Comparison of ENCODE assay signal across 8 mouse cellular contexts in genomic region chr8:109705320-109706075, GRCm38 (mm10). TPM values are rescaled to one million over a fixed set of nuclear protein-coding genes. Genes with fewer than 3 reads are reported as not detected.
DNase-seq lines count a peak whose midpoint lies in the region; ATAC-seq lines count a peak whose summit lies in the region.

Gene Zfp821 (plus strand): TSS chr8:109705546.

- peaks cover 11% of the 10 kb centered on the region for H3K4me1 ChIP-seq in embryonic facial prominence, embryonic 14.5 days (ENCODE audit: control insufficient read depth, insufficient read depth, low read length)
- H3K4me1 ChIP-seq in kidney, embryonic 14.5 days (ENCODE audit: control insufficient read depth, insufficient read depth, low read length): peaks cover 16% of the 10 kb centered on the region
- H3K4me1 ChIP-seq in limb, embryonic 15.5 days: peaks cover 20% of the 10 kb centered on the region

- peak within 1 kb of the TSS; percentile 97 for H3K27ac ChIP-seq in embryonic facial prominence, embryonic 14.5 days (replicated peaks; ENCODE audit: low read depth, low read length)
- H3K27ac ChIP-seq in kidney, embryonic 14.5 days (ENCODE audit: low read depth, low read length): peak within 1 kb of the TSS; percentile 94
- peak within 1 kb of the TSS; percentile 96 for H3K27ac ChIP-seq in limb, embryonic 15.5 days

- peak within 1 kb of the TSS; percentile 95 for H3K4me3 ChIP-seq in embryonic facial prominence, embryonic 14.5 days (ENCODE audit: low read depth, low read length)
- H3K4me3 ChIP-seq in kidney, embryonic 14.5 days (ENCODE audit: low read length): peak within 1 kb of the TSS; percentile 98
- peak within 1 kb of the TSS; percentile 97 for H3K4me3 ChIP-seq in limb, embryonic 15.5 days

- peak within 1 kb of the TSS; percentile 85 for H3K4me2 ChIP-seq in embryonic facial prominence, embryonic 14.5 days (ENCODE audit: low read depth, low read length)
- H3K4me2 ChIP-seq in kidney, embryonic 14.5 days (replicated peaks; ENCODE audit: low read depth, low read length): peak within 1 kb of the TSS; percentile 69
- H3K4me2 ChIP-seq in limb, embryonic 15.5 days: peak within 1 kb of the TSS; percentile 85

- H3K36me3 ChIP-seq in embryonic facial prominence, embryonic 14.5 days (ENCODE audit: control insufficient read depth, insufficient read depth, low read length): peaks cover 29% of the 10 kb centered on the region
- H3K36me3 ChIP-seq in kidney, embryonic 14.5 days (ENCODE audit: control insufficient read depth, insufficient read depth, low read length): peaks cover 27% of the 10 kb centered on the region
- peaks cover 21% of the 10 kb centered on the region for H3K36me3 ChIP-seq in limb, embryonic 15.5 days

- H3K9me3 ChIP-seq in embryonic facial prominence, embryonic 14.5 days (ENCODE audit: control insufficient read depth, low read length): no peaks in the 10 kb centered on the region
- no peaks in the 10 kb centered on the region for H3K9me3 ChIP-seq in kidney, embryonic 14.5 days (ENCODE audit: control insufficient read depth, low read length)
- no peaks in the 10 kb centered on the region for H3K9me3 ChIP-seq in limb, embryonic 15.5 days

- 1% methylated on average over 34 of the region's 100 CpGs for WGBS in embryonic facial prominence, embryonic 14.5 days
- WGBS in kidney, embryonic 14.5 days: under 1% methylated on average over 61 of the region's 100 CpGs
- WGBS in limb, embryonic 15.5 days: 0% methylated on average over 82 of the region's 100 CpGs

- H3K9ac ChIP-seq in embryonic facial prominence, embryonic 14.5 days (ENCODE audit: low read depth, low read length): peak within 1 kb of the TSS; percentile 99
- peak within 1 kb of the TSS; percentile 99 for H3K9ac ChIP-seq in kidney, embryonic 14.5 days (ENCODE audit: low read depth, low read length)
- peak within 1 kb of the TSS; percentile 99 for H3K9ac ChIP-seq in limb, embryonic 15.5 days

- peak; percentile 91 for ATAC-seq in embryonic facial prominence, embryonic 14.5 days (ENCODE audit: low read depth)
- peak; percentile 90 for ATAC-seq in kidney, embryonic 14.5 days (ENCODE audit: low FRiP score, low TSS enrichment)
- peak; percentile 89 for ATAC-seq in limb, embryonic 15.5 days (ENCODE audit: insufficient number of reproducible peaks, low FRiP score, low TSS enrichment, low read depth)

- DNase-seq in 3T3-L1 (ENCODE audit: low read depth, low spot score): peak; percentile 87
- DNase-seq in adrenal gland, postnatal 4 days (ENCODE audit: low spot score in 2 of 2): peak; percentile 75 to 85
- peak; percentile 97 for DNase-seq in embryonic facial prominence, embryonic 14.5 days (ENCODE audit: low spot score)
- DNase-seq in heart, adult 9 months (ENCODE audit: low spot score in 2 of 2): peak; percentile 93
- DNase-seq in monocyte, adult 2 months (ENCODE audit: low read depth in 1 of 2, low spot score in 2 of 2): peak; percentile 42 to 60
- peak; percentile 93 to 95 for DNase-seq in spleen, postnatal 36 days (ENCODE audit: low spot score in 2 of 2)

- H3K27me3 ChIP-seq in embryonic facial prominence, embryonic 14.5 days (replicated peaks; ENCODE audit: control insufficient read depth, insufficient read depth, low read length): no peaks in the 10 kb centered on the region
- H3K27me3 ChIP-seq in kidney, embryonic 14.5 days (ENCODE audit: control insufficient read depth, insufficient read depth, low read length): no peaks in the 10 kb centered on the region
- H3K27me3 ChIP-seq in limb, embryonic 15.5 days: no peaks in the 10 kb centered on the region

RNA-seq across cellular contexts. Expression of gene Zfp821, which starts in this region (rescaled TPM):
- 10 to 100 TPM; 23.3 to 26.1 TPM for total RNA-seq in adrenal gland, postnatal 4 days (2021)
- 22.4 and 24.9 TPM in 2 replicates for polyA plus RNA-seq in embryonic facial prominence, embryonic 14.5 days (2014; fragmentation: Nextera tagmentation; extraction: Ambion mirVana)
- 29.0 and 36.2 TPM in 2 replicates for polyA plus RNA-seq in kidney, embryonic 14.5 days (2014; fragmentation: Nextera tagmentation; extraction: Ambion mirVana)
- 20.9 and 23.7 TPM in 2 replicates for polyA plus RNA-seq in limb, embryonic 15.5 days (2015; fragmentation: Nextera tagmentation; extraction: Ambion mirVana)

Comparison
In these comparisons a context has a peak if more than half of its experiments do, and no peak if none do; other contexts are left out.
1. Peak in every context shown above with its lines: DNase-seq, ATAC-seq, H3K4me3 ChIP-seq and H3K27ac ChIP-seq.